Mouse (Mus musculus): ENCODE results near the gene Hist1h4c.
"Not testable (repeated sequence)": the region's sequence is repeated elsewhere in the genome, so short reads cannot be mapped to it uniquely, and the experiment has no call there.

GRCm38 (mm10) chr13:23746201-23747080 is 48.2 kb upstream of the Hist1h4c start, which contains the start of gene Hist1h2bb:
- not testable (repeated sequence) for TF ChIP-seq CTCF (IDR thresholded peaks at IDR 0.05; ENCODE audit: low read depth, low read length); POLR2A (IDR thresholded peaks at IDR 0.05; ENCODE audit: extremely low read depth, insufficient read depth, low read length)

All from liver, adult 2 months (tissue).